Mouse (Mus musculus) kidney, postnatal 4 days (tissue): ENCODE data around the gene Nupr1.
A peak's percentile ranks its signal among the peaks of the same experiment; 100 is the strongest.

Source experiments
- DNase-seq, 2 experiments: peaks; one replicate each; pipeline ENCODE4 v3.0.0; 2021; ENCODE audit warnings: mixed read lengths in 2 of 2

Gene Nupr1

DNA sequence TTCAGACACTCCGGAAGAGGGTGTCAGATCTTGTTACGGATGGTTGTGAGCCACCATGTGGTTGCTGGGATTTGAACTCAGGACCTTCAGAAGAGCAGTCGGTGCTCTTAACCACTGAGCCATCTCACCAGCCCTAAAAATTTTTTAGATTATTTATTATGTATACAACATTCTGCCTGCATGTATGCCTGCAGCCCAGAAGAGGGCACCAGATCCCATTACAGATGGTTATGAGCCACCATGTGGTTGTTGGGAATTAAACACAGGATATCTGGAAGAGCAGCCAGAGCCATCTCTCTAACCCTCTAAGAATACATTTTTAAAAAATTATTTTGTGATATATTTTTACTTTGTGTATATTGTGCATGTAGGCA, 12.6 kb upstream of the Nupr1 start:
- DNase-seq, result peak; percentile 46 to 54

DNA sequence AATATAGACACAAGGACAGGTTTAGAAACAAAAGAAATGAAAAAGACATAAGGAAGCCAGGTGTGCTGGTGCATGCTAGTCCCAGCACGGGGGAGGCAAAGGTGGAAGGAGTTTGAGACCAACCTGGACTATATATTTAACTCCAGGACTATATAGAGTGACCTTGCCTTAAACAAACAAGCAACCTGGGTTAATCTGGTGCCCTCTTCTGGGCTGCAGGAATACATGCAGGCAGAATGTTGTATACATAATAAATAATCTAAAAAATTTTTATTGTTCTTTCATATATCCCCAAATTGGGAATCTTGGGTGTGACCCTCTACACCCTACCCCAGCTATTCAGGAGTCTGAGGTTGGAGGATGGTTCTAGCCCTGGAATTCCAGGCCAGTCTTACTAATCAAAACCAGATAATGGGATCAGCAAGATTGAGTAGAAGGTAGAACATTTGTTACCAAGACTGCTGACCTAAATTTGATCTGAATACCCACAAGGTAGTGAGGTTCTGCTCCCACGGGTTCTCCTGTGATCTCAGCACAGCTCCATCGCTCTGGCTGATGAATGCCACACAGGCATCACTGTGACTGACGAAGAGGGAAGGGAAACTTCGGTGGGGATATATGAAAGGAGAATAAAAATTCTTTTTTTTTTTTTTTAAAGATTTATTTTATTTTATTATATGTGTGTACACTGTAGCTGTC, 12.0 kb upstream of the Nupr1 start:
- DNase-seq, result no peak

DNA sequence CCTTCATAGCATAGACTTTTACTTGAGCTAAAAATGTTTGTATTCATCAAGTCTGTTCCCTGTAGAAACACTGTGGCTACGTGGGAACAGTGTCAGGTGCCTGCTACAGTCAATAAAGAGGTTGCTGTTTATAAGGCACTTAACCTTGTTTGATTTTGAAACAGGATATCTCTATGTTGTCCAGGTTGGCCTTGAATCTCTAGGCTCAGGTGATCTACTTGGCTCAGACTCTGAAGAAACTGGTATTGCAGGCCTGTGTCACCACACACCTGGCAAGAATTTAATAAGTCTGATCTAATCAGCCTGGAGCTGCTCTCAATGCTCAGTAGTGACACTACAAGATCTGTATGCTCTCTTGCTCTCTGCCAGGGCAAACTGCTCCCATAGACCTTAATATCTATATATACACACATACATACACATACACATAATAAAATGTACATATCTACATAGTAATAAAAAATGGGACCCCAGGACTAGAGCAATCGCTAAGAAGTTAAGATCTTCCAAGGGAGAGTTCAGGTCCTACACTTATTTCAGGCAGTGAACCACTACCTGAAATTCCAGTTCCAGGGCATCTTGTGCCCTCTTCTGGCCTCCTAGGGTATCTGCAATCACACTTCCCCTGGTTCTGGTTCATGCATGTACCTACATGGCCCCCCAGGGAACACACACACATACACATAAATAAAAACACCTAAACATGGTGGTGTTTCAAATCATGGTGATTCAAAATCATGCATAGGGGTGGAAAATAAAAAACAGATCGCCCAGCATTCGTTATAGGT, 6.3 kb upstream of the Nupr1 start:
- DNase-seq, result peak; percentile 34 to 49

DNA sequence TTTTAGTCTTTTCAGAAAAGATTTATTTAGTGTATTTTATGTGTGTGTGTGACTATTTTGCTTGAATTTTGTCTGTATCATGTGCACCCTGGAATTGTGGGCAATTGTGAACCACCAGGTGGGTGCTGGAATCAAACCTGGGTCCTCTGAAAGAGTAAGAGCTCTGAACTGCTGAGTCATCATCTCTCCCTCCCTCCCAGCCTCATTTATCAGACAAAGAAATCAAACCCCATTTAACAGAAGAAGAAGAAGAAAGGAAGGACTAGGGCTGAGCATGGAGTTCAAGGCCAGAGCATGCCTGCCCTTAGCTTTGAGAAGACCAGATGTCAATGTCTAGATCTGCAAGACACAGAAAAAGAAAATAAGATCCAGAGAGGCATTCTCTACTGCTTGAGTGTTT, 4.7 kb upstream of the Nupr1 start:
- DNase-seq, result no peak

DNA sequence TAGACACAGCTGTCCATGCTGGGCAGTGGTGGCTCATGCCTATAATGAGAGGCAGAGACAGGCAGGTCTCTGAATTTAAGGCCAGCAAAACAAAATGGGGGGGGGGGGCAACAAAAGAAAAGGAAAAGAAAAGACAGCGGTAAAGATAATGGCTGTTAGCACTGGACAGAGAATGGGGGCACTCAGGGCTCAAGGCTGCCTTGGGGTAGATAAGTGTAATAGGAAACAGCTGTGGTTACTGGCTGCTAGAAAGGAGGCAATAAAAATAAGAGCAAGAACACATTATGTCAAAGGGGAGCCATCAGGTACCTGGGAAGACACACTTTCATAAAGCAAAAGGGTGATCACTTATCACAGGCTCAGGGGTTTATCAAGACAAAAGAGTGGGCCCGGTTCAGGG, 1.8 kb upstream of the Nupr1 start:
- DNase-seq, result no peak

DNA sequence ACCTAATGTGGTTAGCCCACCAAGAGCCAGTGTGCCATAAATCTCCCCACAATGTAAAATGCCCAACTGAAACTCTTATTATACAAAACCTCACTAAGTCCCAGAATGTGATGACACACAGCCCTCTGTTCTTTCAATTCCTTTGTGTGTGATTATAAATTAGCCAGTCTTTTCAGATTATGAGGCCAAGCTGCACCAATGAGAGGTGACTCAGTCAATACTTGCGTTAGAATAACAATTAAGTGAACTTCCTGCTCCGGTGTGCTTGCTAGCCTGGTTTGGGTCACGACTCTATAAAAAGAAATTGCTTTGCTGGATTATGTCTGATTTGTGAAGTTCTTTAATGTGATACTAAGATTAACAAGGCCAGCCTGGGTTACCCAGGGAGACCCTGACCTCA, 746 bp downstream of the Nupr1 start:
- no peak for DNase-seq

DNA sequence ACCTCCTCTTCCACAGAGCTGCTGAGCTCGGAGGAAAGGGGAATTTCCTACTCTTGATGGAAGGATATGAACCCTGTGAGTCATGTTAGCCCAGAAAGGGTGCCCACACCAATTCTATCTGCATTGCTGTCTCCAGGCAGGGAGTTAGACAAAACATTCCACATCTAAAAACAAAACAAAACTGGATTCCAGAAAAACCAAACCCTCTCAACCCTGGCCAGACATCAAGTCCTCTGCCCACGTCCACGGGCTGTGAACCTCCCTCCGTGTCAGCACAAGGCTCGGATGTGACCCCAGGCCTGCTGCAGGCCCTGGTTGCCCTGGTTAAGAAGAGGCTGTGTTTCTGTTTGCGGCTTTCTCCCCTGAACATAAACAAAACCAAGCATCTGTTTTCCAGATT, 2.5 kb downstream of the Nupr1 start:
- DNase-seq, result peak; percentile 34 to 57

DNA sequence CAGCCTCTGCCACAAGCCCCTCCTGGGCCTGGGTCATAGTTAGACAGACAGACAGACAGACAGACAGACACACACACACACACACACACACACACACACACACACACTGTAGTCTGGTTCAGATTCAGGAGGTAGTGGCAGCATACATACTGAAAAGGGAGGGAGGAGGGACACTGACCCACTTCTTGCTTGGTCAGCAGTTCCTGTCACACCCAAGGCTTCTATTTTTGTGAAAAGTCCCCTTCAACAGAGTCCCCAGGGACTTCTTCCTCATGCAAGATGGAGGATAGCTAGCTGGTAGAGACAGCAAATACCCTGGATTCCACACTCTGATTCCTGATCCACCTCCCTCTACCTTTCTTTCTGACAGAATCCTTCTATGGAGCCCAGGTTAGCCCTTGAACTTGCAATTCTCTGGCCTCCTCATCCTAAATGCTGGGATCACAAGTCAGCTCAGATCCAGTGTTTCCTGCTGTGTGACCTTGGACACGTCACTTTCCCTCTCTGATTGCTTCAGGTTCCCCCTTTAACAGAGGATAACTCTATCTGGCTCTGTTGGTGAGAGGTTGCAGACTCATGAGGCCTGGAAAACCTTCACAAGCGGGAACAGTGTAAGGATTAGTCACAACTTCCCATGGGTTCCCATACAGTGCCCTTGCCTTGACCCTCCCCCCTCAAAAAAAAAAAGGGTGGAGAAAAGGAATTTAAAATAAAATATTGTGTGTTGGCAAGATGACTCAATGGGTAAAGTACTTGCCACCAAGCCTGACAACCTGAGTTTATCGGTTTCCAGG, 4.7 kb downstream of the Nupr1 start:
- no peak for DNase-seq

DNA sequence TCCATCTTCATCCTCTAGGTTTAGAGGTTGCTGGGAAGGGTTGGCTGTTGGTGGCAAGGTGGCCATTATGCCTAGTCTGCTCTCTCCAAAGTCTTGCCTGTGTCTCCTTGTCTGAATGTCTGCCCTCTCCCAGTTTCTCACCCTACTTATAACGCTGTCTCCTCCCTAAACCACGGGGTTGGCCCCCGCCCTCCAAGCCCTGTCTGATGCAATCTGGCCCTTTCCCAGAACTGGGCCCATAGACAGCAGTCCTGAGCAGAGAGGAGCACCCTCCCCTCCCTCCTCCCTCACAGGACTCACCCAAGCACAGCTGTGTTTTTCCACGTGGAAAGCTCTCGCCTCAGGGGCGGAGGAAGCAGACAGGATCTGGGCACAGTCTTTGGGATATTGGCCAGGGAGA, 5.3 kb downstream of the Nupr1 start:
- DNase-seq, result peak; percentile 61 to 73

DNA sequence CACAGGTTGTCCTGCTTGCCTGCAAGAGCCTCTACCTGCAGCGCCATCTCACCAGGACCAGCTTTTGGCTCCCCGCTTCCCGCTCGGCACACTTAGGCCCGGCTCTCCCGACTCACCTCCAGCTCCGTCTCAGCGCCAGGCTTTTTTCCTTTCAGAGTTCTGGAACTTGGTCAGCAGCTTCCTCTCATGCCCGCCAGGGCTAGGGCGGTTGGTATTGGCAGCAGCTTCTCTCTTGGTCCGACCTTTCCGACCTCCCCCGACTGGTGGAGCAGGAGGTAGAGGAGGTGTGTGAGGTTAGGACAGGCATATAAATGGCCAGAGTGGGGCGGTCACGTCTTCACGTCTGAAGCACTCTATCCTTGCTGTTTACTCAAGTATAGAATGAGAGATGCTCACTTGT, 5.9 kb downstream of the Nupr1 start:
- no peak for DNase-seq

DNA sequence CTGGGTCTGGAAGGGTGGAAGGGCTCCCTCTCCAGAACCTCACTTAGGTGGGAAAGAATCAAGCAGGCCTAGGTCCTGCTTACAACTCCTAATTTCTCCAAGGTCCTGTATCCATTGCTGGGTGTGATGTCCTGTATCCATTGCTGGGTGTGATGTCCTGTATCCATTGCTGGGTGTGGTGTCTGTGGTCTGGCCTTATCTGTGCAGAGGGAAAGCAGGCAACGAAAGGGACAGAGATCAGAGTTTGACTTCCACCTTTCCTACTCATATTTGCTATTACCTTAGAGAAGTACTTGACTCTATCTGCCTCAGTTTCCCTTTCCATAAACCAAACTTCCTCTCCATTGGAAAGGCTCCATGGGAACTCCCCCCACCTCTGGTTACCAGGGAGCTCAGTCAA, 7.3 kb downstream of the Nupr1 start:
- DNase-seq, result no peak

DNA sequence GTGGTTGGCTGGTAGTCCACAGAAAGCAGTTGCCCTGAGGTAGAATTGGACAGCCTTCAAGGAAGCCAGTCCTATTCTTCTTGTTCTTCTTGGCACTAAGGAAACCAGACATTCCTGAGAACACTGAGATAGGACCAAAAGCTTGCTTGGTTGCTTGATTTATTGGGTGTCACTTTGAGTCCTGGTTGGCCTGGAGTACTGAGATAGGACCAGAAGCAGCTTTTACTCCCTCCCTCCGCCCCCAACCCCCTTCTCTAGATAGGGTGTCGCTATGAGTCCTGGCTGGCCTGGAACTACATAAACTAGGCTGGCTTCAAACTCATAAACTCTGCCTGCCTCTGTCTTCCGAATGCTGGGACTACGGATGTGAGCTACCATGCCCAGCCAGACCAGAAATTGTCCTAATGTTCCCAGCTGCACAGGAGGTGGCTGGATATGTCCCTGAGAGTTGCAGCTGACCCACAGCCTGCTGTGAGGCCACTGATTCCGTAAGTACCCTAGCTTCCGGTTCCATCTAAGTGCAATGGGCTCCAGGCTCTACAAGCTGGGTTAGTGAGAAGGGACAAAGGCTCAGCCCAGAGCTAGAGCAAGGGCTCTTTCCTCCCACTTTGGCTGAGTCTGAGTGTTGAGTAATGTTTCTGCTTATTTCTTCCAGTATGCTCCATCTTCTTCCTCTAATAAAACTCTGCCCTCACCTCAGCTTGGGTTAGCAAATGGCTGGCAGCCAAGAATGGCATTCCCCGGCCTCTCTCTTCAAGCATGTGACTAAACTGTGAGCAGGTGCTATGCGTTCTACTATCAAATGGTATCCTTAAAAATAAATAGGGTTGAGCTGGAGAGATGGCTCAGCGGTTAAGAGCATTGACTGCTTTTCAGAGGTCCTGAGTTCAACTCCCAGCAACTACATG, 9.0 kb downstream of the Nupr1 start:
- peak in 1 of 2 experiments; percentile 31 for DNase-seq

DNA sequence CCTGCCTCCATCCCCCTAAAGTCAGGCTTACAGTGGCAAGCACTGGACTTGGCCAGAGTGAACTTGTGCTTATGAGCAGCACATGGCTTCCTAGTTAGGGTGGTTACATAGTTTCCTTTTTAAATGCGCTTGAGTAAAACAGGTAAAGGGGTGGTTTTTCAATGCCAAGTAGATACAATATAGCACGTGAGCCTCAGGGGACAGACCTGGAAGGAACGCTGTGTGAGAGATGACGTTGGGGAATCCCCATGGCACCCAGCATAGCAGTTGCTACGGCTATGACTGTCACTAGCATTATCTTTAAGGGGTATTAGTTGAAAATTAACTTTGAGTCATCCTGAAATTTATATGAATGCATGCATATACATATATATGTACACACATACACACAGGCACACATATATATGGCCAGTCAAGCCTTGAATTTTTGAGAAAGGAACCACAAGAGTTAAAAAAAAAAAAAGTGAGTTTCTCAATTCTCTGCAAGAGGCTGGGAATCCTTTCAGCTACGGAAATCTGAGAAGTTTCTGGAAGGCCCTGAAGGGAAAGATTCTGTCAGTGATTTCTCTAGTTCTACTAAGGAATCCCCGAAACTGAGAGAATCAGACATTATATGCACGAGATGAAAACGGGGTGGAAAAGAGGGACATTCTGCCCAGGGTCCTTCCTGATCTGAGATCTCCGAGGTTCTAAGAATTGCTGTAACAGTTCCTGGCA, 10.9 kb downstream of the Nupr1 start:
- no peak for DNase-seq

DNA sequence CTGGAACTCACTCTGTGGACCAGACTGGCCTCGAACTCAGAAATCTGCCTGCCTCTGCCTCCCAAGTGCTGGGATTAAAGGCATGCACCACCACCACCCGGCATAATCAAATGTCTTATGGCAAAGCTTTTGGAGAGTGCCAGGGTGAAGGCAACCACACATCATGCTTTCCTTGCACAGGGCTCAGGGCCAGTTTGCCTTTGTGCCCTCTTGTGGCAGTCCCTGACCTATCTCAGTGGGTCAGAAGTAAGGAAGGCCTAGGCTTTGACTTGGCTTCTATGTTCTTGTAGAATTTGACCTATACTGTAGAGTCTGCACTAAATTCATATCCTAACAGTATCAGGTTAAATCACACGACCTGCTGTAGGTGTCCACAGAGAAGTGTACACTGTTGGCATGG, 14.0 kb downstream of the Nupr1 start:
- no peak for DNase-seq

DNA sequence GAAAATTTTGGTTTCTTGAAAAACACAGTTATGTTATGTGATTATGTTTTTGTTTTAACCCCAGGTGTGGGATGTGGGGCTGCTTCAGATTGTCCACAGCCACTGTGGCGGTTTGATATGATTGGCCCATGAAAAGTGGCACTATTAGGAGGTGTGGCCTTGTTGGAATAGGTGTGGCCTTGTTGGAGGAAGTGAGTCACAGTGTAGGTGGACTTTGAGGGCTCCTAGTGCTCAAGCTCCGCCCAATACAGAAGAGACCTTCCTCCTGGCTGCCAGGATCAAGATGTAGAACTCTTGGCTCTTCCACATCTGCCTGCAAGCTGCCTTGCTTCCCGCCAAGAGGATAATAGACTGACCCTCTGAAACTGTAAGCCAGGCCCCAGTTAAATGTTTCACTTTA, 17.9 kb downstream of the Nupr1 start:
- no peak for DNase-seq

DNA sequence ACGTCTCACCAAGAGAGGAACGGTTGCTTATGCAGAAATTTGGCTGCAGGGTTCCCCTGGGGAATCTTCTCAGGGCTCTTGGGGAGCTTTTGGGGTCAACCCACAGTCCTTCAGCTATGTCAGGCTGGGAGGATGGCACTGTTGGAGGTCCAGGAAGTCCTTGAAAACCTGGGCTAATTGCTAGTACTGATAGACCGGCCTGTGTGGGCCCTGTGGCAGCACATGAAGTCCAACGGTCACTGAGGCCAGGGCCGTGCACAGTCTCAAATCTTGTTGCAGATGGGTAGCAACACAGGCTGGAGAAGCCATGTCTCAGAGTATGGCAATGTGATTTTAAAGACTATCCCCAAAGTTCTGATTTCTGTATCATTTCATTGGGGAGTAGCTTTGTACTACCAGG, 22.9 kb downstream of the Nupr1 start:
- no peak for DNase-seq

DNA sequence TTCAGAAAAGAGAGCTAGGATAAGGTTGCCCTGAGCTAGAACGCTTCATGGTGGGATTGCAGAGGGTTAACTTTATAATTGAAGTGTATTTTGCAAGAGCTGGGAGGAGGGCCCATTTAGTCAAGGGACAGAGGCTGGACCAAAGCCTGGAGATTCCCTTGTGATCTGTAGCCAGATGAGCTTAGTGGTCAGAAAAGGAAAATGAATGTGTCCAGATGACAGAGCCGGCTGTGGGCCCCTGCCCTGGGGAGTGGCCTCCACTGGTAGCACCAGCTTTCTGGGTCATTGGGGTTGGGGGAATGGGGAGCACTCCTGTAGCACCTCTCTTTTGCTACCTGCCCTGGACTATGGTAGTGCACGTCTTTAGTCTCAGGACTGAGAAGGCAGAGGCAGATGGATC, 23.6 kb downstream of the Nupr1 start:
- DNase-seq, result peak; percentile 18 to 33

DNA sequence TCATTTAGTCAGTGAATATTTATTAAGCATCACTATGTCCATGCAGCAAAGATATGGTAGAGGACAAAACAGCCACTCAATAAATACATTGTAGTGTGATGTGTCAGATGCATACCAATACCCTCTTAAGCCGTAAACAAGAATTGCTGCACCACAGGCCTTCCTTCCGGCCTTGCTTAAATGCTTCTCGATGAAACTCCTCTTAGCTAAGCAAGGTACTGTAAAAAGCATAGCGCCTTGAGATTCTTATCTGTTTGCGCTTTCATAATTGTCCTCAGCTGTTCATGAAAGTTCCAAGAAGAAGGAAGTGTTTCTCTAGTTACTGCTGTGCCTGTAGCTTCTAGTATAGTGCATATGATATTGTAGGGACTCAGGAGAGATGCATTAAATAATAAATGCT, 24.1 kb downstream of the Nupr1 start:
- DNase-seq, result no peak

DNA sequence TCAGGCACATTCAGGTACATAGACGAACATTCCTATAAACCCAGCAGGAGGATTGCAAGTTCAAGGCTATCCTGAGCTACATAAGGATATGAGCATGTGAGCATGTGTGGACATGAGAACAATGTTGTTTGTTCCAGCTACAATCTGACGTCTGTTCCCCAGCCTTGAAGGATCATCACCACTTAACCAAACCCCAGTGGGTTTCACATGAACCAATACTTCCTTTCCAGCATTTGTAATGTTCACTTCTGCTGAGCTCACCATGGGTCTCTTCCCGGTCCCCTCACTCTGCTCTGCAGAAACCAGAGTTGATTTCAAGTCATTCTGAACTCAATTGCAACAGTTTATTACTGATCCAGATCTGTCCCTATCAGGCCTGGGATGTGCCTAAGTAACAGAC, 28.0 kb downstream of the Nupr1 start:
- no peak for DNase-seq

DNA sequence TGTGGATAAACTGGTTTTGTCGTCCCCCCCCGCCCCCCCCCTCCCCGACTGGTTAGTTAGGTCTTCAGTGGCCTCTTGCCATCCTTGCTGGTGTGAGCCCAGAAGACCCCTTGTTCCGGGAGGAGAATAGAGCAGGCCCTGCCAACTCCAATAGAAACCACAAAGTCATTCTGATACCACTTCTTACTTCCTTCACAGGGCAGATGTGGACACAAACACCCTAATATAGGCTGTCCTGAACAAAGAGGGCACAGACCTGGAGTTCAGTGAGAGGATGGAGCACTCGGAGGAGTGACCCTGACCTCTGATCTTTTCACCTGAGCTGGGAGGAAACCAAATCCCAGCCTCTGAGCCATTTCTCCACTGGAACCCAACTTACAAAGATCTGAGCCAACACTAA, 28.8 kb downstream of the Nupr1 start:
- no peak for DNase-seq

DNA sequence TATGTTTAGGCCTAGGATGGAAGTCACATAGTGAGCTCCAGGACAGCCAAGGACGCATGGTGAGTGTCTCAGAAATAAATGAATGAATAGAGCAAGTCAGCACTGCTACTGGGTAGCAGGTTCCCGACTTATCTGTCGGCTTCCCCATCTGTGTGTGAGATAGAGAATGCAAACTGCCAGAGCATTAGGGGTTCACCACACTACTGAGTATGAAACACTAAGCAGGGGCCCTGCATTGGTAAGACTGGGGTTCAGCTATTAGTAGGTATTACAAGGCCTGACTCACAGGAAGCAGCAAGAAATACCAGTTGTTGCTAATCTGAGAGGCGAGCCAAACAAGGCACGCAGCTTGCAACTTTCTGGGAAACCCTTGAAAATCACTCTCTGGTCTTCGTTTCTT, 31.7 kb downstream of the Nupr1 start:
- no peak for DNase-seq

DNA sequence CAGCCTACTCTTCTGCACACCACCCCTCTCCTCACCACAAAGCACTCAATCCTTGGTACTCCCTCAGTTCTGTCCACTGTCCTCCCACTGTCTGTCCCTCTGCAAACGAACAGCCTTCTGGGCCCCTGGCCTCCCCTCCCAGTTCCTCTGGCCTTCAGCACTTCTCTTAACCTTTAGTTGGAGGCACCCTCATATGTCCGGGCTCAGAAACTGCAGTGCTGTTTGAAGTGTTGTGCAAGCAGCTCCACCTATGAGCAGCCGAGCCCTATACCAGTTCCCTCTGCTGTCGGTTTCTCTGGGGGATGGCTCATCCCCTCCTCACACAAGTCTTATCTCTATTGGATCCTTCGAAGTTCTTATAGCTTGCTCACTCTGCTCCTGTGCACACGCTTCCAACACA, 34.2 kb downstream of the Nupr1 start:
- DNase-seq, result no peak
